Mouse (Mus musculus): ENCODE data around the gene Sgms1. TPM values are rescaled to one million over a fixed set of nuclear protein-coding genes. Genes with fewer than 3 reads are reported as not detected.

Sgms1 gene
- polyA plus RNA-seq, 1 experiment from 2014 or later = 31.4 TPM

DNA sequence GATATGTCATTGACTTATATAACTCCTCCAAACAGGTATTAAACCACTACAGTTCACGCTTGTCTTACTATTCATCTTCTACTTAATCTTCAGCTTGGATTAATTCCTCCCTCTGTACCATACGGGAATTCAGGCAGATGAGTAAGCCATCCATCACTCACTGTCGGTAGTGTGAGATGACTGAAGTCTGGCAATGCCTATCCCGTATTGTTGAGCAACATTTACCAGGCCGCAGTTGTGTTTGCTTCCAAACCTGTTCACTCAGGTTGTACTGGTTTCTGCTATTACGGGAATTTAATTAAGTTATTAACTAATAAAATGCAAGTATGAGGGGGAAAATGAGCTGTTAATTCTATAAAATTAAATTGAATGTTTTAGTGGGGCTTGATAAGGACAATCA is 199.6 kb downstream of the Sgms1 start:
- peaks cover 22% of the 10 kb centered on the region for H3K4me1 ChIP-seq (replicated peaks; ENCODE audit: control insufficient read depth, insufficient read depth, low read length)
- H3K27me3 ChIP-seq (replicated peaks; ENCODE audit: control insufficient read depth, insufficient read depth, low read length) = no peaks in the 10 kb centered on the region
- no peaks in the 10 kb centered on the region for H3K9me3 ChIP-seq (ENCODE audit: control insufficient read depth, low read length)
- H3K4me2 ChIP-seq = no peak overlapping the region
- H3K36me3 ChIP-seq (ENCODE audit: control insufficient read depth, insufficient read depth, low read length) = no peaks in the 10 kb centered on the region
- ATAC-seq (replicated peaks; ENCODE audit: low FRiP score) = no peak
- H3K4me3 ChIP-seq (ENCODE audit: low read depth, low read length) = no peak overlapping the region
- no peak for DNase-seq (ENCODE audit: low spot score)
- H3K9ac ChIP-seq (ENCODE audit: low read depth, low read length) = no peak overlapping the region
- H3K27ac ChIP-seq (ENCODE audit: low read depth, low read length) = no peak overlapping the region
- 89% methylated on average over 6 of the region's 6 CpGs for WGBS

DNA sequence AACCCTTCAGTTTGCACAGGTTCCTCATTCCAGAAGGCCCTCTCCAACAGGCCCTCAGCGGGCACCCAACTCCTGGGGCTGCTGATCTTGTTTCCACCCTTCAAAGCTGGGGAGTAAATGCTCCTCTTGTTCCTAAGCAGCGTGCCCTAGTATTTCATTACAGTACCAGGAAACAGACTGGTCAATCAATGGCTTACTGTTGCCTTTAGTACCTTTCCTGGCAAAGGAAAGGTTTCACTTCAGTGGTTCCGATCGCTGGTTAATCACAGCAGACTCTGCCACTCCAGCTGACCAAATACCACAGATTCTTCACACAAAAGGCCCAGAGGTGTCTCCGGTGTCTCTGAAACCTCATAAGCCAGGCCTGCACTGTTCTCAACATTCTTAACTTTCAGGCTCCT is 200.5 kb downstream of the Sgms1 start:
- no peaks in the 10 kb centered on the region for H3K27me3 ChIP-seq (replicated peaks; ENCODE audit: control insufficient read depth, insufficient read depth, low read length)
- no peak overlapping the region for H3K4me3 ChIP-seq (ENCODE audit: low read depth, low read length)
- ATAC-seq (replicated peaks; ENCODE audit: low FRiP score) (no peak), DNase-seq (ENCODE audit: low spot score) (peak; percentile 28)
- 76% methylated on average over 5 of the region's 5 CpGs for WGBS
- H3K9me3 ChIP-seq (ENCODE audit: control insufficient read depth, low read length) = no peaks in the 10 kb centered on the region
- no peaks in the 10 kb centered on the region for H3K36me3 ChIP-seq (ENCODE audit: control insufficient read depth, insufficient read depth, low read length)
- H3K4me1 ChIP-seq (replicated peaks; ENCODE audit: control insufficient read depth, insufficient read depth, low read length) = peaks cover 22% of the 10 kb centered on the region
- no peak overlapping the region for H3K27ac ChIP-seq (ENCODE audit: low read depth, low read length)
- no peak overlapping the region for H3K4me2 ChIP-seq
- no peak overlapping the region for H3K9ac ChIP-seq (ENCODE audit: low read depth, low read length)

DNA sequence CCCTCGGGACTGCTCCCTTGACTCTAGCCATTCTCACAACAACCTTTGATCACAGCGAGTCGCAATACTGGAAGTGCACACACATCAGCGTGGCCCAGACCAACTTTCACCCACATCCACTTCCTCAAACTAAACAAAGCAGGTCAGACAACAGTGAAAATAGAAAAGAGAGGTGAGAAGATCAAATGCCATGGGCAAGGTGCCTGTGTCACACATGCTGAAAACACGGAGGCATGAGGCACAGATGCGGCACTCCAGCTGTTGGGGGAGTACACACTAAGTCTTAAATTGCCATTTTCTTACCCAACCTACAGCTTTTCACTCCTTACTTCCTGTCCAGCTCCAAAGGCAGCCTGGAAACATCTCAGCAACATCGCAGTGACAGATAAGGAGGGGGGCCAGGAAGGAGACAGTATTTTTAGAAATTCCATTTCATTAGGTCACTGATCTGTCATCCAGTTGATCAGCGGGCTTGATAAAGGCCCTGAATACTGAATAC is 202.9 kb downstream of the Sgms1 start:
- H3K9ac ChIP-seq (ENCODE audit: low read depth, low read length) = no peak overlapping the region
- WGBS = 35% methylated on average over 8 of the region's 8 CpGs
- ATAC-seq (replicated peaks; ENCODE audit: low FRiP score) = peak; percentile 15; the same call in 1 of the 2 replicates
- H3K27ac ChIP-seq (ENCODE audit: low read depth, low read length) = no peak overlapping the region
- H3K36me3 ChIP-seq (ENCODE audit: control insufficient read depth, insufficient read depth, low read length) = no peaks in the 10 kb centered on the region
- DNase-seq (ENCODE audit: low spot score) = peak; percentile 31
- no peak overlapping the region for H3K4me3 ChIP-seq (ENCODE audit: low read depth, low read length)
- no peak overlapping the region for H3K4me2 ChIP-seq
- no peaks in the 10 kb centered on the region for H3K9me3 ChIP-seq (ENCODE audit: control insufficient read depth, low read length)
- H3K27me3 ChIP-seq (replicated peaks; ENCODE audit: control insufficient read depth, insufficient read depth, low read length) = no peaks in the 10 kb centered on the region
- peaks cover 28% of the 10 kb centered on the region for H3K4me1 ChIP-seq (replicated peaks; ENCODE audit: control insufficient read depth, insufficient read depth, low read length)

DNA sequence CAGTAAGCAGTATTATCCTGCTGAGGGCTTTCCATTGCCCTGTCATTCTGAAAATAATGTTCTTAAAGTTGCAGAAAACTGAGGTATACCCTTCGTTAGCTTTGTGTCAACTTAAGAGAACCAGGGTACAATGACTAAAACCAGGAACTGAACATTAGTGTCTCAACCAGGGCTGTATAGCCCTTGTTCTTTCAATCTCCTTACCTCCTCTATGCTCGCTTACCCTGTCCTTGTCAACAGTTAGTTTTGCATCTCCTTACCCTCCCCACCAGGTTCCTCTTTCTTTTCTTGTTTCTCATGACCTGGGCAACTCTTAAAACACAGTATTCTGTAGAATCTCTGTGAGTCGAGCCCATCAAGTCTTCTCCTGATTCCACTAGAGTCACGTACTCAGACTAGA is 206.5 kb downstream of the Sgms1 start:
- no peak overlapping the region for H3K4me3 ChIP-seq (ENCODE audit: low read depth, low read length)
- H3K27ac ChIP-seq (ENCODE audit: low read depth, low read length) = 0 out of 2 replicates have a peak overlapping the region, but pooled peaks have one; percentile 5
- H3K9ac ChIP-seq (ENCODE audit: low read depth, low read length) = no peak overlapping the region
- 76% methylated on average over 4 of the region's 4 CpGs for WGBS
- H3K9me3 ChIP-seq (ENCODE audit: control insufficient read depth, low read length) = no peaks in the 10 kb centered on the region
- H3K4me2 ChIP-seq = no peak overlapping the region
- ATAC-seq (replicated peaks; ENCODE audit: low FRiP score) = no peak
- H3K27me3 ChIP-seq (replicated peaks; ENCODE audit: control insufficient read depth, insufficient read depth, low read length) = no peaks in the 10 kb centered on the region
- no peaks in the 10 kb centered on the region for H3K36me3 ChIP-seq (ENCODE audit: control insufficient read depth, insufficient read depth, low read length)
- H3K4me1 ChIP-seq (replicated peaks; ENCODE audit: control insufficient read depth, insufficient read depth, low read length) = peaks cover 55% of the 10 kb centered on the region
- no peak for DNase-seq (ENCODE audit: low spot score)

DNA sequence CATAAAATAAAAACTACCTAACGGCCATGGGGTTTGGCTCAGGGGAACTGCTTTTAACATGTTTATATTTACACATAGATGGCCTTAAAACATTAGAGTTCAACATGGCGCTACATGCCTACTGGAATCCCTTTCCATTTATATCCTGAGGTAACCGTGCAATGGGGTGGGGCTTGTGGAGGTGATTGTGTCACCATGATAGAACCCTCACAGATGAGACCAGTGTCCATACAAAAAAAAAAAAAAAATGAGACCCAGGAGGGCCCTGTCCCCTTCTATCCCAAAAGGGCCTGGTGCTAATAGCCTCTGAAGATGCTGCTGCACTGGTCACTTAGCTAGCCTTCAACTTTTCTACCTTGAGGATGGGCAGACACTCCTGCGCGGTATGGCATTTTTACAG is 207.0 kb downstream of the Sgms1 start:
- Histone ChIP-seq H3K27me3 (replicated peaks; ENCODE audit: control insufficient read depth, insufficient read depth, low read length) (no peaks in the 10 kb centered on the region), H3K4me1 (replicated peaks; ENCODE audit: control insufficient read depth, insufficient read depth, low read length) (peaks cover 55% of the 10 kb centered on the region), H3K4me2 (no peak overlapping the region), H3K9ac (ENCODE audit: low read depth, low read length) (no peak overlapping the region), H3K9me3 (ENCODE audit: control insufficient read depth, low read length) (no peaks in the 10 kb centered on the region), H3K4me3 (ENCODE audit: low read depth, low read length) (no peak overlapping the region), H3K27ac (ENCODE audit: low read depth, low read length) (peak overlapping the region; percentile 90; the same call in 1 of the 2 replicates), H3K36me3 (ENCODE audit: control insufficient read depth, insufficient read depth, low read length) (no peaks in the 10 kb centered on the region)
- no peak for ATAC-seq (replicated peaks; ENCODE audit: low FRiP score)
- 83% methylated on average over 5 of the region's 5 CpGs for WGBS
- DNase-seq (ENCODE audit: low spot score) = no peak

DNA sequence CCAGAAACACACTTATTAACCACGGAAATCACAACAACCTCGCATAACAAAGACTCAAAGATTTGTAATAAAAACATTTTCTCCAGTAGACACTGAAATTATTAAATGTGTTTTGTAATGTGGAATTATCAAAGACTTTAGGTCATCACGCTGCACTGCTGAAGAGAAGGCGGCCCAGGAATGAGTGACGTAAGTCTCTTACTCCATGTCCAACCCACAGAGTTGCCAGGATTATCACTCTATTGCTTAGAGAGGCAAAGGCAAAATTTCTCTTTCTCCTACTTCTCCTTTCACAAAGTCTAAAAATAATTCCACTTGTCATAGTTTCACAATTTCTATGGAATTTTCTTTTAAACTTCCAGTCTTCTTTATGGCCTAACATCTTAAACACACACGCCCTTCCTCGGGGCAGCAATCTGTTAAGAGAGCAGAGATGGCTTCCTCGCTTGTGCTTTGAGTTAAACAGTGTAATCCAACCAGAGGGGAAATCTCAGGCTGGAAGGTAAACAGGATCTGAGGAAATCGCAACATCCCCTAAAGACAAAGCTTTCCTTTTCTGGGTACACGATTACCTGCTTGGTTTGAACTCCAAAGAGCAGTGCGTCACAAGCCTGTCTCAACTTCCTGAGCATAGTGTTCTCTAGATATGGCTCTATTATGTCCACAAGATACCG is 207.7 kb downstream of the Sgms1 start:
- ATAC-seq (replicated peaks; ENCODE audit: low FRiP score) (no peak), DNase-seq (ENCODE audit: low spot score) (no peak)
- Histone ChIP-seq H3K4me2 (peak overlapping the region; percentile 62), H3K9ac (ENCODE audit: low read depth, low read length) (peak overlapping the region; percentile 42; the same call in 1 of the 2 replicates), H3K27me3 (replicated peaks; ENCODE audit: control insufficient read depth, insufficient read depth, low read length) (no peaks in the 10 kb centered on the region), H3K27ac (ENCODE audit: low read depth, low read length) (peak overlapping the region; percentile 90), H3K4me3 (ENCODE audit: low read depth, low read length) (peak overlapping the region; percentile 13; the same call in 1 of the 2 replicates), H3K9me3 (ENCODE audit: control insufficient read depth, low read length) (no peaks in the 10 kb centered on the region), H3K4me1 (replicated peaks; ENCODE audit: control insufficient read depth, insufficient read depth, low read length) (peaks cover 51% of the 10 kb centered on the region), H3K36me3 (ENCODE audit: control insufficient read depth, insufficient read depth, low read length) (no peaks in the 10 kb centered on the region)
- 70% methylated on average over 12 of the region's 12 CpGs for WGBS

DNA sequence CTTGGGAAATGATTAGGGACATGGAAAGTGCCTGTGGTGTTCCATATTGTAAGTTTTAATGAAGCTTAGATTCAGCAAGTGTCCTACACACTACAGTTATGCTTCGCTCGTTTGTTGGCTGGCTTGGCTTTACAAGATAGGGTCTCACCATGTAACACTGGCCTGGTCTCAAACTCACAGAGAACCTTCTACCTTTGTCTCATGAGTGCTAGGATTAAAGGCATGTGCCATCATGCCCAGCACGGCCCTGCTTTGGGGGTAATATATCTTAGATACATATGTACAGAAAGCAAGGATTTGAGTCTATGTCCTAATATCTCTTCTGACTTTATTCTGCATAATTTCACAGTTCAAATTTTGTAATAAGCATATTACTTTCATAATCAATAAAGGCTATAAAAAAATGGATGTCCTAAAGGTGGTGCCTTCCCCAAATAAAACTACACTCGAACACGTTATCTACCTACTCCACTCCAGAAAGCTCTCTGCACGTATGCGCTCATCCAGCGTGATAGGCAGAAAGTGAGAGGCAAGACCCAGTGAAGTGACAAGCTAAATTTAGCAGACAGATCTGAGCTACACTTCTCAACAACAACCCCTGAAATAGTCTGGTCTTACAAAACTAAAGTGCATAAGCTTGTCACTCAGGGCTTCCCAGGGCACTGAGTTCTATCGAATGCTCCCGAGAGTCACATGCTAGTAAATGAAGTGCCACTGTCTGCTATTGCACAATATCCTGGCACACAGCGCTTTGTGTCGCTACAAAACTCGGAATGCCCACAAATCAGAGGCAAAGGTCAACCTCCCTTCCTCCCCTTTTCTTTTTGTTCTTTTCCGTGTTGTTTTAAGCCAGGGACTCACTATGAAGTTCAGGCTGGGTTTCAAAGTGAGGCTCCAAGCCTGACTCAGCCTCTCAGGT is 208.5 kb downstream of the Sgms1 start:
- Histone ChIP-seq H3K27me3 (replicated peaks; ENCODE audit: control insufficient read depth, insufficient read depth, low read length) (no peaks in the 10 kb centered on the region), H3K36me3 (ENCODE audit: control insufficient read depth, insufficient read depth, low read length) (no peaks in the 10 kb centered on the region), H3K9me3 (ENCODE audit: control insufficient read depth, low read length) (no peaks in the 10 kb centered on the region), H3K4me2 (peak overlapping the region; percentile 62), H3K27ac (ENCODE audit: low read depth, low read length) (peak overlapping the region; percentile 90), H3K4me3 (ENCODE audit: low read depth, low read length) (peak overlapping the region; percentile 16; the same call in 1 of the 2 replicates), H3K4me1 (replicated peaks; ENCODE audit: control insufficient read depth, insufficient read depth, low read length) (peaks cover 50% of the 10 kb centered on the region), H3K9ac (ENCODE audit: low read depth, low read length) (peak overlapping the region; percentile 42)
- ATAC-seq (replicated peaks; ENCODE audit: low FRiP score) (peak; percentile 83), DNase-seq (ENCODE audit: low spot score) (no peak)
- WGBS = 39% methylated on average over 14 of the region's 14 CpGs

DNA sequence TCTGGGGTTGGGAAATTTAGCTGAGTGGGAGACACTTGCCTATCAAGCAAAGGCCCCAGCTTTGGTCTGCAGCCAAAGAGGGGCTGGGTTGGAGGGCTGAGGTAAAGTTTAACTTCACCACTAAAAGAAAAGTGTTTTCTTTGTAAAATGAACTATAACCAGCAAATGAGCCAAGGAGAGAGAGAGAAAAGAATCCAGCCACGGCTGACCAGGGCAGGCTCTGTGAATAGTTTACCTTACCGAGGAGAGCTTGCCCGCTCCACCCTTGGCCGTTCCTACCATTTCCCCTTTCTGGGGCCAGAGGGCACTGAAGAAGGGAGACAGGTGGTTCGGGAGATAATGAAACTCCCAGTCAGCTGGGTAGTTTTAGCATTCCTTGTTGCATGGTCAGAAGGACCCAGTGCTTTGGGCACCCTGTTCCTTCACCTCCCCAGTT is 209.5 kb downstream of the Sgms1 start:
- H3K36me3 ChIP-seq (ENCODE audit: control insufficient read depth, insufficient read depth, low read length) = no peaks in the 10 kb centered on the region
- H3K27me3 ChIP-seq (replicated peaks; ENCODE audit: control insufficient read depth, insufficient read depth, low read length) = no peaks in the 10 kb centered on the region
- peaks cover 50% of the 10 kb centered on the region for H3K4me1 ChIP-seq (replicated peaks; ENCODE audit: control insufficient read depth, insufficient read depth, low read length)
- WGBS = 20% methylated on average over 5 of the region's 5 CpGs
- H3K9ac ChIP-seq (ENCODE audit: low read depth, low read length) = peak overlapping the region; percentile 42
- peak overlapping the region; percentile 16; the same call in 1 of the 2 replicates for H3K4me3 ChIP-seq (ENCODE audit: low read depth, low read length)
- H3K4me2 ChIP-seq = peak overlapping the region; percentile 62
- H3K27ac ChIP-seq (ENCODE audit: low read depth, low read length) = peak overlapping the region; percentile 90
- no peaks in the 10 kb centered on the region for H3K9me3 ChIP-seq (ENCODE audit: control insufficient read depth, low read length)
- ATAC-seq (replicated peaks; ENCODE audit: low FRiP score) = peak; percentile 82
- no peak for DNase-seq (ENCODE audit: low spot score)

Data from liver, embryonic 11.5 days (tissue).